Comparison of ENCODE assay signal across 1 mouse cellular context in the genomic region with DNA sequence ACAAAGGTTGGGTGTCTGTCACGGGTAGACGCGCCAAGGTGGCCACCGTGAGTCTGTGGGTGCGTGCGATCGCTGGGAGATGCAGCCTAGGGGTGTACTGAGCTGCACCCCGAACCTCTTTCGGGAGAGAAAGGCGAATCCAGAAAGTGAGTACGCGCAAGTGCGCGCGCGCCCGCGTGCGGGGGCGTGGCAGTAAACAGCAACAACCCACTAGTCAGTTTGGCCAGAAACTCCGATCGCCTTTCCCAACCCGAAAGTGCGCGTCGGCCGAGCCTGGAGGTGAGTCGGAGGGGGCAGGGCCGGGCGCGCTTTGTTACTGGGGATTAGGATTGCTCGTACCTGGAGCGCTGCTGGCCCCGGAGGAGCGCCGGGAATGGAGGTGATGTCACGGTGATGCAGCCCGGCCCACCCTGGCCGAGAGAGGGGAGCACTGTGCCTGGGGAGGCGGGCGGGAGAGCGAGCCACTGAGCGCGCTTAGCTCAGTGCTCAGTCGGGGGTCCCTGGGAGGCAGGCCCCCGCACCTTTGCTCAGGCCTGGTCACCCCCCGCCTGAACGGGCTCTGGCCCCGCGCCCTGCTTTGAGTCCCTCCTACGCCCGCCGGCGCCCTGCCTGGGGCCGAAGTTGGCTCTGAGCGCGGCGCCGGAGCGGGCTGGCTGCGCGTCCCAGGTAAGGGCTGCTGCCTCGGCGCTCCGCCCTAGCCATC.
TF ChIP-seq lines count a peak whose summit lies in the region.

No protein-coding gene starts in this region.

TF ChIP-seq in C2C12, 6 proteins besides CTCF, POLR2A, EP300 and RAD21 (continued from another document):
- no peak for TF ChIP-seq FOSL1 (IDR thresholded peaks at IDR 0.05; ENCODE audit: insufficient read depth, low read length, poor library complexity, severe bottlenecking)
